Mouse (Mus musculus): ENCODE data around the gene Ptges2.

The Ptges2 gene

DNA sequence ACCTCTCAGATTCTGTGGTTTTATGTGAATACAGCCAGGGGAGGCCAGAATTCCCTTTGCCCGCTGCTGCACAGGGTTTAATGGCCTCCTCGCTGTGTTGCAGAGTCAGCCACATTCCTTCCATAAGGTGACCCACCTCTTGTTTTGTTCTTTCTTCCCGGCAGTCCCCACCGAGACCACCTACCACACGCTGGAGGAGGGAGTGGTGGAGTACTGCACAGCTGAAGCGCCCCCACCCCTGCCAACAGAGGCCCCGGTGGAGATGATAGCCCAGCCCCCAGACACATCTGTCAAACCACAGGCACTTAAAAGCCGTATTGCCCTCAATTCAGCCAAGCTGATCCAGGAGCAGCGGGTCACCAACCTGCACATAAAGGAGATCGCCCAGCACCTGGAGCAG, 58.9 kb downstream of the Ptges2 start:
- peaks cover 24% of the 10 kb centered on the region for H3K36me3 ChIP-seq (ENCODE audit: insufficient read depth, low read length)
- no peaks in the 10 kb centered on the region for H3K9me3 ChIP-seq (ENCODE audit: low read length)
- H3K27me3 ChIP-seq (ENCODE audit: insufficient read depth, low read length) = peaks cover 13% of the 10 kb centered on the region
- peak overlapping the region; percentile 77 for H3K4me3 ChIP-seq (replicated peaks; ENCODE audit: low read length)
- H3K4me1 ChIP-seq (replicated peaks; ENCODE audit: low read depth, low read length) = peaks cover 65% of the 10 kb centered on the region
- TF ChIP-seq POU5F1 (IDR thresholded peaks at IDR 0.05; ENCODE audit: borderline replicate concordance, low read length) (no peak), NANOG (IDR thresholded peaks at IDR 0.05; ENCODE audit: borderline replicate concordance, low read length) (peak; percentile 14; the same call in 1 of the 2 replicates)

DNA sequence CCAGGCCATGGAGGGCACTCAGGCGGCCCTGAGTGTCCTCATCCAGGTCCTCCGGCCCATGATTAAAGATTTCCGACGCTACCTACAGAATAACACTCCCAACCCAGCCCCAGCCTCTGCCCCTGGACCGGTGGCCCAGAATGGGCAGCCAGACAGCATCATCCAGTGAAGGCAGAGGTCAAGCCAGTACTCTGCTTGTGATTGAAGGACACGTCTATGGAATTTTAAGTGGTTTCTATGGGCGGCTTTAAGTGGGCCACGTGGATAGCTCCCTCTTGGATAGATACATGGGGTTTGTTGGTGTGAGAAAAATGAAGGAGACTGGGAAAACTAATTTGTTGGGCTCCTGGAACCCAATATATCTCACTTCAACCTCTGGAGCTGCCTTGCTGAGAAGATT, 59.4 kb downstream of the Ptges2 start:
- Histone ChIP-seq H3K36me3 (ENCODE audit: insufficient read depth, low read length) (peaks cover 24% of the 10 kb centered on the region), H3K27me3 (ENCODE audit: insufficient read depth, low read length) (peaks cover 8% of the 10 kb centered on the region), H3K4me1 (replicated peaks; ENCODE audit: low read depth, low read length) (peaks cover 61% of the 10 kb centered on the region), H3K4me3 (replicated peaks; ENCODE audit: low read length) (peak overlapping the region; percentile 77), H3K9me3 (ENCODE audit: low read length) (no peaks in the 10 kb centered on the region)
- TF ChIP-seq NANOG (IDR thresholded peaks at IDR 0.05; ENCODE audit: borderline replicate concordance, low read length) (peak; percentile 2; the same call in 1 of the 2 replicates), CTCF (conservative IDR thresholded peaks at IDR 0.05; ENCODE audit: low read length) (no peak)

Data from E14TG2a.4 (cell line).